Mouse (Mus musculus) thymus, adult 2 months (tissue): ENCODE data around the gene Galc.

ENCODE experiments used
- CTCF ChIP-seq: fragments of 200-500 bp; IDR thresholded peaks from 2 replicates; pipeline ENCODE4 v1.5.1; 2012; ENCODE audit warnings: mild to moderate bottlenecking, control low read depth, low read length, moderate library complexity, borderline replicate concordance; ENCODE audit not compliant: control insufficient read depth, poor library complexity, insufficient read depth; ENCODE audit errors: extremely low read depth
- POLR2A ChIP-seq: fragments of 200-500 bp; IDR thresholded peaks from 2 replicates; pipeline ENCODE4 v1.6.1; 2012; ENCODE audit warnings: mild to moderate bottlenecking, low read length, control low read depth, moderate library complexity; ENCODE audit not compliant: control insufficient read depth, poor library complexity, insufficient read depth; ENCODE audit errors: extremely low read depth

DNA sequence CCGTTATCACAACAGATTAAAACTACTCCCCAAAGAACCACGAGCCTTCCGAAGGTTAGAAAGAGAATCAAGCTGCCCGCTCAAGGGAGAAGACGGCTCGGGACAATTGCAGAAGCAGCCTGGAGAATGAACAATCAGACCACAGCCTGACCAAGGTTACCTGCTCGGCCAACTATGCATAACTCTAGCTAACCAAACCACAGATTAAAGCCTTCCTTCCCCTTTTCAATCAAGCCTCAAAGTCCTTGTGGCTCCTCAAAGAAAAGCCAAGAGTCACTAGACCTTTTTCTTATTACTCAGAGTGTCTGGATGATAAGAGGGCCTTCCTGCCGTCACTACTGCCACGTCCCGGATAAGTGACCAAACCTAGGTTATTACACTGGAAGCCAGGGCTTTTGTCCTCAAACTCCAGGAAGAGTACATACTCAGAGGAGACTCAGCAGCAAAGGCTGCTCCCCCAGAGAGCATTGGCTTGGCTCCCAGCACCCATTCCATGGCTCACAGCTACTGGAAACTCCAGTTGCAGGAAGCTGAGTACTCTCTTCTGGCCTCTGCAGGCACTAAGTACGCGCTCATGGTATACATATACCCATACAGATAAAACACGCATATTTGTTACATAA, 3.8 kb downstream of the Galc start:
- TF ChIP-seq CTCF (no peak), POLR2A (no peak)
